In genomic region chr5:129281406-129281805, GRCm38 (mm10) we compare ENCODE assay signal across 22 mouse cellular contexts.
"Had no signal": no experiment of that assay in that cellular context is flagged by ENCODE, and none has a peak within 500 bp of the region (broad histone marks: within the 10 kb centered on the region; RNA-seq: fewer than 3 reads in every experiment).

No protein-coding gene starts in this region.

- ATAC-seq: intestine, postnatal 0 days; liver, postnatal 0 days; lung, postnatal 0 days had no signal

- H3K36me3 ChIP-seq: limb, embryonic 12.5 days; limb, embryonic 15.5 days; neural tube, embryonic 12.5 days; neural tube, embryonic 15.5 days; stomach, embryonic 15.5 days had no signal

- H3K9ac ChIP-seq: limb, embryonic 12.5 days; limb, embryonic 15.5 days; liver, embryonic 14.5 days; liver, postnatal 0 days; lung, embryonic 14.5 days; neural tube, embryonic 12.5 days; neural tube, embryonic 15.5 days; stomach, embryonic 15.5 days had no signal

- H3K27me3 ChIP-seq: neural tube, embryonic 12.5 days; neural tube, embryonic 15.5 days; stomach, embryonic 15.5 days had no signal

- H3K4me2 ChIP-seq: limb, embryonic 12.5 days; limb, embryonic 15.5 days; liver, embryonic 11.5 days; lung, embryonic 14.5 days; neural tube, embryonic 12.5 days; neural tube, embryonic 15.5 days; stomach, embryonic 15.5 days had no signal

- H3K4me1 ChIP-seq: limb, embryonic 12.5 days; limb, embryonic 15.5 days had no signal

- H3K4me3 ChIP-seq: left cerebral cortex, adult 2 months; limb, embryonic 12.5 days; limb, embryonic 15.5 days; neural tube, embryonic 12.5 days; neural tube, embryonic 15.5 days; stomach, embryonic 15.5 days had no signal

- H3K27ac ChIP-seq: kidney, postnatal 0 days; left cerebral cortex, adult 2 months; limb, embryonic 12.5 days; limb, embryonic 15.5 days; liver, embryonic 14.5 days; macrophage; neural tube, embryonic 12.5 days; neural tube, embryonic 15.5 days; stomach, embryonic 15.5 days had no signal

- DNase-seq: kidney, adult 2 months; kidney, postnatal 25 days; layer of hippocampus, postnatal 36 days; liver, postnatal 0 days; lung, embryonic 14.5 days; right cerebral cortex, adult 18-20 months; right cerebral cortex, postnatal 14 days; right cerebral cortex, postnatal 4 days; thymus, adult 18-20 months; thymus, postnatal 36 days had no signal

- H3K9me3 ChIP-seq: limb, embryonic 12.5 days; limb, embryonic 15.5 days; neural tube, embryonic 12.5 days; neural tube, embryonic 15.5 days; stomach, embryonic 15.5 days had no signal
